Mouse (Mus musculus) neural tube, embryonic 11.5 days (tissue): ENCODE measurements around the gene Rbl2. TPM values are rescaled to one million over a fixed set of nuclear protein-coding genes. Genes with fewer than 3 reads are reported as not detected.
A peak's percentile ranks its signal among the peaks of the same experiment; 100 is the strongest.

Experiments
- ATAC-seq: fragments of 200-750 bp; cut with Nextera tagmentation; 2 replicates; pipeline ENCODE4 v1.8.0; 2017; ENCODE audit warnings: moderate number of reproducible peaks, mild to moderate bottlenecking, moderate TSS enrichment, moderate library complexity; ENCODE audit not compliant: insufficient read depth, low FRiP score, low TSS enrichment
- DNase-seq: peaks from one replicate; pipeline ENCODE4 v3.0.0-alpha.2; 2015; ENCODE audit warnings: low spot score
- H3K27ac ChIP-seq: fragments of 300-500 bp; sonication (generic); 2 replicates; pipeline ENCODE4 v1.5.1; 2014; ENCODE audit warnings: low read depth, mild to moderate bottlenecking, low read length
- H3K27me3 ChIP-seq: fragments of 300-500 bp; sonication (generic); 2 replicates; pipeline ENCODE4 v1.6.1; 2014; ENCODE audit warnings: mild to moderate bottlenecking, low read length, mixed read lengths; ENCODE audit not compliant: control insufficient read depth, insufficient read depth
- H3K36me3 ChIP-seq: fragments of 300-500 bp; sonication (generic); 2 replicates; pipeline ENCODE4 v1.6.1; 2014; ENCODE audit warnings: mild to moderate bottlenecking, low read length, moderate library complexity, mixed read lengths; ENCODE audit not compliant: control insufficient read depth, insufficient read depth
- H3K4me1 ChIP-seq: fragments of 300-500 bp; sonication (generic); 2 replicates; pipeline ENCODE4 v1.6.1; 2014; ENCODE audit warnings: low read length, mixed read lengths; ENCODE audit not compliant: control insufficient read depth, insufficient read depth
- H3K4me2 ChIP-seq: fragments of 300-500 bp; sonication (generic); 2 replicates; pipeline ENCODE4 v1.6.1; 2014; ENCODE audit warnings: low read depth, mild to moderate bottlenecking, moderate library complexity
- H3K4me3 ChIP-seq: fragments of 300-500 bp; sonication (generic); 2 replicates; pipeline ENCODE4 v1.5.1; 2014; ENCODE audit warnings: low read depth, low read length
- H3K9ac ChIP-seq: fragments of 300-500 bp; sonication (generic); 2 replicates; pipeline ENCODE4 v1.6.1; 2014; ENCODE audit warnings: mild to moderate bottlenecking, low read length
- H3K9me3 ChIP-seq: fragments of 300-500 bp; sonication (generic); 2 replicates; pipeline ENCODE4 v1.6.1; 2016; ENCODE audit warnings: low read length; ENCODE audit not compliant: control insufficient read depth
- WGBS: fragments of 180-500 bp; shearing (Covaris S2); extraction: QIAGEN DNeasy Blood & Tissue Kit; methylation state at CpG from one replicate; pipeline ENCODE4 v1.1.7; 2014; 5-methylcytosine and 5-hydroxymethylcytosine counted together
- polyA plus RNA-seq: library from polyadenylated mRNA; unstranded; fragments of >200 nt; fragmentation: Nextera tagmentation; extraction: Ambion mirVana; gene quantifications from 2 replicates; pipeline ENCODE4 v1.2.1, GENCODE M21; 2014

The Rbl2 gene
- polyA plus RNA-seq, 1 experiment from 2014 or later: 15.7 TPM

DNA sequence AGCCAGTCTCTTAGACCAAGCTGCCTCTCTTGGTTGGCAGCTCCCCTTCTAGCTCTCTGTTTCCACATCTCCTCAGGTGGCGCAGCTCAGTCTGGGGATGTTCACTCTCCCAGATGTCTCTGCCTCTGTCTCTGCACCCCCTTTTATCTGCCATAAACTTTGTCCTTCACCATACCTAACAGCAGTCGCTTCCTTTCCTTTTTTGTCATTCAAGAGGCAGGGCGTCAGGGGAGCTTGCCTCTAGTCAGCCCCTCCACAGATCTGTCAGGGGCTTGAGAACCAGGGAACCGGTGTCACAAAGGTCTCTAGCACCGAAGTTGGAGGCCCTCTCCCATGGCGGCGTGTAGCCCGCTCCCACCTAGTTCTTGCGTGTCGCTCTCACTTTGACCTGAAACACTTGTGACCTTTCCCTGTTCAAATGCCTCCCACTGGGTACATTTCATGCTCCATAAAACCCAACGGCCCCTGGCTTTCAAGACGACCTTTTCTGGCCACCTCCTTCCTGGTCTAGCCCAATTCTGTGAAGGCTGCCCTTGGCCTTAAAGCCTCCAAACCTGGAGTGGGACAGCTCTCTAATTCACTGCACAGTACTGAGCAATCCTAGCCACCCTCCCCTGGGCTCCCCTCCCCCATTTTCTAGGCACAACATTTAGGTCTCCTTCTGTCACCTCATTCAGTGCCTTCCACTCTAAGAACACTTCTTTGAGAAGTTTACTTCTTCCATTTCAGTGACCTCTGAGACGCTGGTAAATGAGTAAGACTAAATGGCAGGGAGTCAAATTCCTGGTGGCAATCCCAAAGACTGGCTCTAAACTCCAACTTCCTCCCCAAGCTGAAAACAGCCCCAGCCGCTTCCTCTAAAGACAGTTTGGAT is 65.7 kb downstream of the Rbl2 start:
- no peak overlapping the region for H3K4me2 ChIP-seq
- H3K9ac ChIP-seq: 0 out of 2 replicates have a peak overlapping the region, but pooled peaks have one; percentile 16
- DNase-seq (no peak), ATAC-seq (no peak)
- no peaks in the 10 kb centered on the region for H3K36me3 ChIP-seq
- 33% methylated on average over 14 of the region's 14 CpGs for WGBS
- H3K9me3 ChIP-seq: no peaks in the 10 kb centered on the region
- H3K27ac ChIP-seq: peak overlapping the region; percentile 51; the same call in 1 of the 2 replicates
- H3K4me1 ChIP-seq: peaks cover 14% of the 10 kb centered on the region
- no peaks in the 10 kb centered on the region for H3K27me3 ChIP-seq
- no peak overlapping the region for H3K4me3 ChIP-seq

DNA sequence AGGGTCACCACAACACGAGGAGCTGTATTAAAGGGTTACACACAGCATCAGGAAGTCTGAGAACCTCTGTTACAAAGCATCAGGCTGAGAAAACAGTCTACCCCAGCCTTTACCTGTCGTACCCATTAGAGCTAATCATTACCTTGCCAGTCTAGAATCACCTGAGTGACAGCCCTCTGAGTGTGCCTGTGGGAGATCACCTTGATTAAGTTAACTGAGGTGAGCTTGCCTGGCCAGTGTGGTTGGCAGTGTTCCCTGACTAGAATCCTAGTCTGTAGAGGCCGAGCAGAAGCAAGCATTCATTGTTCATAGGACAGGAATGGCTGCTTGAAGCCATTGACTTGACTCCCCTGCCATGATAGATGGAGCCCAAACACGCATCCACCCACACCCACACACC is 71.0 kb downstream of the Rbl2 start:
- no peak for ATAC-seq
- DNase-seq: no peak
- H3K4me2 ChIP-seq: no peak overlapping the region
- H3K9me3 ChIP-seq: no peaks in the 10 kb centered on the region
- H3K4me1 ChIP-seq: peaks cover under 1% of the 10 kb centered on the region; the same call in 1 of the 2 replicates
- no peak overlapping the region for H3K27ac ChIP-seq
- H3K4me3 ChIP-seq: no peak overlapping the region
- no peaks in the 10 kb centered on the region for H3K36me3 ChIP-seq
- H3K27me3 ChIP-seq: no peaks in the 10 kb centered on the region
- no peak overlapping the region for H3K9ac ChIP-seq
- 91% methylated on average over 4 of the region's 4 CpGs for WGBS

DNA sequence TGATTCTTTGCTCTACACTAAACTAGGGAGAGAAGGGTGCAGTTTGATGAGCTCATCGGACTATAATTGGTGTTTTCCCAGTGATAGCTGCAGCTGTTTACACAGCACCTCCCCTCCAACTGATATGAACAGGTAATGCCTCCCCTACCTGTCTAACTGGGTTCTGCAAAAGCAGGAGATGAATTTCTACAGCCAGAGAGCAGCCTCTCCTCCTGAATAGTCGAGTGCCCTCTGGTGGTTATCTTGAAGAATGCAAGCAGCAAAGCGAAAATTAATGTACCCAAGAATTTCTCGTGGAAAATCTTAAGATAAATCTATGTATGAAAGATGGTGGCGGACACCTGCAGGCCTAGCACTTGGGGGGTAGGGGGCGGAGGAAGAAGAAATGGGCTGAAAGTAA is 77.9 kb downstream of the Rbl2 start:
- Histone ChIP-seq H3K4me3 (no peak overlapping the region), H3K27me3 (no peaks in the 10 kb centered on the region), H3K4me2 (no peak overlapping the region), H3K4me1 (no peaks in the 10 kb centered on the region), H3K9ac (no peak overlapping the region), H3K36me3 (no peaks in the 10 kb centered on the region), H3K27ac (no peak overlapping the region), H3K9me3 (no peaks in the 10 kb centered on the region)
- DNase-seq: no peak
- no peak for ATAC-seq
- 12% methylated on average over 6 of the region's 6 CpGs for WGBS

DNA sequence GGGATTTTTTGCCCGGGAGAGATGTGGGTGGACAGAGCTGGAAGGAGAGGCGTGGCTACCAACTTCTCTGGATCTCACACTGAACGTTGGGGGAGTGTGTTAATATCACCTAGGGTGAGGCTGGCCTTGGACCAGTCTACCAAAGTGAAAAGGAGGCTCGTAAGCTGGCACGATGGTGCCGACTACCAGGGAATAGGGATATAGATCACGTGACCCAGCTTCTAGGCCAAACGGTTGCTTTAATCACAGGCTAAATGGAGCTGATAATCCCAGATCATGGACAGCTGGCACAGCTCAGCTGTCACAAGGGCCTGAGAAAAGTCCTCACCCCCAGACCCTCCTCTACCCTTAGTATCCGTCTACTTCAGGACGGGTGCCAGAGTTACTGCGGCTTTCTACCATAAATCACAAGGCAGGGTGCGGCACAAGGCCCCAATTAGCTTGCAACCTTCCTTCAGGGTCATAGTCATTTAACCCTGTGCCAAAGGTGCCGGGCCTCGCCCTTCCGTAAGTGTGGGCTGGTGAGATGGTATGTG is 78.9 kb downstream of the Rbl2 start:
- Histone ChIP-seq H3K27ac (no peak overlapping the region), H3K4me2 (no peak overlapping the region), H3K27me3 (no peaks in the 10 kb centered on the region), H3K36me3 (no peaks in the 10 kb centered on the region), H3K9ac (no peak overlapping the region), H3K4me1 (no peaks in the 10 kb centered on the region), H3K4me3 (no peak overlapping the region), H3K9me3 (no peaks in the 10 kb centered on the region)
- no peak for ATAC-seq
- DNase-seq: no peak
- 74% methylated on average over 15 of the region's 15 CpGs for WGBS

DNA sequence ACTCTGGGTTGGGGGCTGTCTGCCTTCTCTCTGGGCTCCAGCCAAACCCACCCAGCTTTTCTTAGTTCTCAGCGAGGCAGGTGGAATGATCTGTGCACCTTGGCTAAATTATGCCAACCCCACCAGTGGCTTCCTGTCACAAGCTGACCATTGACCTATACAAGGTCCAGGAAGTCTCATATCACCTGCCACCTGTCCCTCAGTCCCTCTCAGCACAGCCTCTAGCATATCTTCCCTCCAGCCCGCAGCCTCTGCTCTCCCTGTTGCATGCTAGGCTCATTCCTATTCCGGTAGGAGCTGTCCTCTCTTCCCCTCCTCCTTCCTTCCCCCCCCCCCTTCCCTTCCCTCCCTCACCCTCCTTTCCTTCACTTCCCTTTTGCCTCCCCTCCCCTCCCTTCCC is 79.4 kb downstream of the Rbl2 start:
- Histone ChIP-seq H3K4me1 (no peaks in the 10 kb centered on the region), H3K4me3 (no peak overlapping the region), H3K27ac (no peak overlapping the region), H3K4me2 (no peak overlapping the region), H3K27me3 (no peaks in the 10 kb centered on the region), H3K36me3 (no peaks in the 10 kb centered on the region), H3K9me3 (no peaks in the 10 kb centered on the region), H3K9ac (no peak overlapping the region)
- no peak for ATAC-seq
- no peak for DNase-seq
- WGBS: 62% methylated on average over 3 of the region's 3 CpGs

DNA sequence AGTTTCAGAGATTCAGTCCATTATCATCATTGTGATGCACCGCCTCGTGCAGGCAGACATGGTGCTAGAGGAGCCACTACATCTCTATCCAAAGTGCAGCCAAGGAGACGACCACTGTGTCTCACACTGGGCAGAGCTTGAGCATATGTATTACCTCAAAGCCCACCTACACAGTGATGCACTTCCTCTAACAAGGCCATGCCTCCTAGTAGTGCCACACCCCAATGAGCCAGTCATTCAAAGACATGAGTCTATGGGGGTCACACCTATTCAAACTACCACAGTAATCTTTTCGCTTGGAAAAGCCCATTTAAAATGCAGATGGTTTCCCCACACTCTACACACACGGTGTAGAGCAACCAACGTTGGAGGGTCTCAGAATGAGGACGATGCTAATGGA is 81.7 kb downstream of the Rbl2 start:
- Histone ChIP-seq H3K4me2 (no peak overlapping the region), H3K27ac (no peak overlapping the region), H3K4me3 (no peak overlapping the region), H3K36me3 (no peaks in the 10 kb centered on the region), H3K9me3 (no peaks in the 10 kb centered on the region), H3K4me1 (no peaks in the 10 kb centered on the region), H3K9ac (no peak overlapping the region), H3K27me3 (no peaks in the 10 kb centered on the region)
- DNase-seq: no peak
- WGBS: 85% methylated on average over 7 of the region's 7 CpGs
- ATAC-seq: no peak

- Histone ChIP-seq H3K27ac (no peak overlapping the region), H3K36me3 (no peaks in the 10 kb centered on the region), H3K9me3 (no peaks in the 10 kb centered on the region), H3K4me1 (no peaks in the 10 kb centered on the region), H3K4me3 (no peak overlapping the region), H3K4me2 (no peak overlapping the region), H3K27me3 (no peaks in the 10 kb centered on the region), H3K9ac (no peak overlapping the region)
- no peak for DNase-seq
- no peak for ATAC-seq
- 78% methylated on average over 3 of the region's 3 CpGs for WGBS
These were observed 84.0 kb downstream of the Rbl2 start for GRCm38 (mm10) chr8:91153831-91154230.

DNA sequence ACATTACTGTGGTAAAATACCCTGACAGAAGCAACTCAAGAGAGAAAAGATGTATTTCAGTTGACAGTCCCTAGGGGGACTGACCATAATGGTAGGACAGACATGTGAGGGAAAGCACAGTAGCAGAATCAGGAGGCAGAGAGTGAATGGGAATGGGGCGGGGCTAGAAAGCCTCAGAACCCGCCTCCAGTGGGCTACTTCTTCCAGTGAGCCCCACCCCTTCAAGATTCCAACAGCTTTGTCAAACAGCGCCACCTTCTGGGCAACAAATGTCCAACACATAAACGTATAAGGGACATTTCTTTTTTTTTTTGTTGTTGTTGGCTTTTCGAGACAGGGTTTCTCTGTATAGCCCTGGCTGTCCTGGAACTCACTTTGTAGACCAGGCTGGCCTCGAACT is 84.7 kb downstream of the Rbl2 start:
- Histone ChIP-seq H3K27ac (no peak overlapping the region), H3K9me3 (no peaks in the 10 kb centered on the region), H3K4me2 (no peak overlapping the region), H3K4me3 (no peak overlapping the region), H3K36me3 (no peaks in the 10 kb centered on the region), H3K27me3 (no peaks in the 10 kb centered on the region), H3K9ac (no peak overlapping the region), H3K4me1 (no peaks in the 10 kb centered on the region)
- ATAC-seq (no peak), DNase-seq (no peak)
- 41% methylated on average over 6 of the region's 6 CpGs for WGBS

DNA sequence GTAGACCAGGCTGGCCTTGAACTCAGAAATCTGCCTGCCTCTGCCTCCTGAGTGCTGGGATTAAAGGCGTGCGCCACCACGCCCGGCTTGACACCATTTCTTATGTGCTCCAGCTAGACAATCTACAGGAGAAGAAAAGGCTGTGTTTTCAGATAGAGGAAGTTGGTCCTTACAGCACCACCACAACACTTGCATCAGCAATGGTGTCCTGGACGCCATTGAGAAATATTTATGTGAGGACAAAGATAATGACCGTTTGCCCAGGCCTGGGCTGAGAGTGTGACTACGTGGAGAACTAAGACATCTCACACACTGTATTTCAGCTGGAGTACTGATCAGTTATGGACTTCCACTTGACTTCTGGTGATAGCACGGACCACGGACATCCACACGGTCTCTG is 88.8 kb downstream of the Rbl2 start:
- H3K27me3 ChIP-seq: no peaks in the 10 kb centered on the region
- DNase-seq: no peak
- H3K9ac ChIP-seq: no peak overlapping the region
- no peak overlapping the region for H3K4me3 ChIP-seq
- H3K27ac ChIP-seq: no peak overlapping the region
- no peak overlapping the region for H3K4me2 ChIP-seq
- no peaks in the 10 kb centered on the region for H3K36me3 ChIP-seq
- no peaks in the 10 kb centered on the region for H3K9me3 ChIP-seq
- H3K4me1 ChIP-seq: no peaks in the 10 kb centered on the region; the same call in 1 of the 2 replicates
- 96% methylated on average over 10 of the region's 10 CpGs for WGBS
- no peak for ATAC-seq
